Mouse (Mus musculus) heart, adult 8-10 months (tissue): Measurements from ENCODE around the gene Yif1a. TPM values are rescaled to one million over a fixed set of nuclear protein-coding genes. Genes with fewer than 3 reads are reported as not detected.

Source experiments
- DNase-seq: peaks from one replicate; pipeline ENCODE4 v3.0.0; 2022; ENCODE audit warnings: low spot score
- total RNA-seq, 4 experiments: library from RNA; stranded (reverse); gene quantifications; 2 replicates each; pipeline ENCODE4 v1.2.4; 2022

Gene Yif1a
- total RNA-seq, 4 experiments from 2014 or later: 104 to 113 (median 111) TPM

DNA sequence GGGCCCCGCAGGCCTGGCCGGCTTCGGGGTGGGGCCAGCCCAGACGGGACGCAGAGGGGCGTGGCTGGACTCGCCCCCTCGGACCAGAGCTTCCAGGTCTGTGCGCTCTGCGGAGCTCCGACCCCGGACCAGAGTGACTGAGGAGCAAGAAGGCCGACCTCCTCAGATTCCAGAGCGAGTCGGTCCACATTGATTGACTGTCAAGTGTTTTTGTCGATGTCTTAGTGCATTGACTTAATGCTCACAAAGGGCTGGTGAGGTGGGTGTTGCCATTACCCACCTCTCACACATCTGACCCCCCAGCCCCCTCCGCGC lies 30.0 kb downstream of the Yif1a start, which contains the start of gene Klc2:
TSS of gene Klc2 (minus strand) at position 177 of the 315 bp plus-strand sequence.
- no peak for DNase-seq

GRCm38 (mm10) chr19:5122492-5122891 lies 34.2 kb downstream of the Yif1a start:
- no peak for DNase-seq

GRCm38 (mm10) chr19:5123241-5123640 lies 34.9 kb downstream of the Yif1a start:
- DNase-seq: no peak

DNA sequence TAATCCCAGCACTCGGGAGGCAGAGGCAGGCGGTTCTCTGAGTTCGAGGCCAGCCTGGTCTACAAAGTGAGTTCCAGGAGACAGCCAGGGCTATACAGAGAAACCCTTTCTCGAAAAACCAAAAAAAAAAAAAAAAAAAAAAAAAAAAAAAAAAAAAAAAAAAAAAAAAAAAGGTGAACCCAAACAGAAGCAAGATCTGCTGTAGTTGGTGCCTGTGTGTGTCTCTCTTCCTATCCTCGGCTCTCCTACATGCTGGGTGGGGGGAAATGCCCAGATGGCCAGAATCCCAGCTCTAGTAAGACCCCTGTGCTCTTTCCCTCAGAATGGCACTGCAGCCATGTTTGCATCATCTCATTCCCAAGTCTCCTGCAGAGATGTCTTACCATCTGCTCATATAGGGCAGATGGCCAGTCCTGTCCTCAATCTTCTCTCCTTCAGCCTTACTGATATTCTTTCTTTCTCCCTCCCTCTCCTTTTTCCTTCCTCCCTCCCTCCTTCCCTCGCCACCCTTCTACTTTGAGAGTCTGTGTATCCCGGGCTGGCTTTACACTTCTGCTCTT lies 35.8 kb downstream of the Yif1a start:
- no peak for DNase-seq

- no peak for DNase-seq
Observed at GRCm38 (mm10) chr19:5129770-5130169, 41.4 kb downstream of the Yif1a start.

DNA sequence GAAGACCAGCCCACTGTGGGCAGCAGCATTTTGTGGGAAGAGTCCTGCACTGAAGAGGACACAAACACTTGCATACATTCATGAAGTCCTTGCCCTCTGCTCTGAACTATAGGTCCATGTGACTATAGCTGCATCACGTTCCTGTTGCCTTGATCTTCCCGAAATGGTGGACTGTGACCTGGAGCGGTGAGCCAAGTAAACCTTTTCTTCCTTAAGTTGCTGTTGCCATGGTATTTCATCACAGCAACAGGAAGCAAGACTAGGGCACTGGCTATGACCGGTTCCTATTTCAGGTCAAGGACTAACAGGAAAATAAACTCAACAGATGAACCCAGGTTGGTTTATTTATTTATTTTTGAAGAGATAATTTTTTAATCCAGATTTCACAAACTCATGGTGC lies 42.9 kb downstream of the Yif1a start:
- no peak for DNase-seq

DNA sequence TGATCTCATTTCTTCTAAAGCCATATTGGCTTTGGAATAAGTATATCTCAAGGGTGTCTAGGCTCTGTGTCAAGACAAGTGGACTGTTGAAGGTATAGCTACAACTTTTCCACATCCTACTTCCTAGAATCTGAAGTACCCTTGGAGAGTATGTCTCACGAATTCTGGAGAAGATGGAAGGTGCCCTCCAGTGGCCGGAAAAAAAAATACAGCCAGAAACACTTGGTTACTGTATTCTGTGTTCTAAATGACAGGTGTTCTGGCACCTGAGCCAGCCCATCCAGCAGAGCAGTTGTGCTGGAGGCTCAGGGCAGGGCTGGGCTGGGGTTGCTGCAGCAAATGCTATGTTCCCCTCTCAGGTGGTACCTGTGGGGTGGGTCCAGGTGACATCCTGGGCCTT lies 51.3 kb downstream of the Yif1a start:
- peak; percentile 37 for DNase-seq

Other genes with a start within 250 kb of the Yif1a start
- gene Ccs, start 249.2 kb upstream of the Yif1a start, total RNA-seq: 10 to 100 TPM; 22.2 to 32.1 (median 28.6) TPM
- gene Ccdc87, start 249.2 kb upstream of the Yif1a start, total RNA-seq: under 1 TPM in 2 of 4 experiments, not detected in 2; 0.09 to 0.14 TPM
- gene Ctsf, start 233.4 kb upstream of the Yif1a start, total RNA-seq: 10 to 100 TPM; 77.7 to 86.2 (median 81.6) TPM
- gene Actn3, start 210.6 kb upstream of the Yif1a start, total RNA-seq: 1 to 10 TPM; 2.0 to 4.3 (median 2.6) TPM
- gene Zdhhc24, start 209.9 kb upstream of the Yif1a start, total RNA-seq: 1 to 10 TPM; 2.8 to 4.2 (median 3.4) TPM
- gene Bbs1, start 181.9 kb upstream of the Yif1a start, total RNA-seq: 1 to 10 TPM; 2.6 to 3.2 (median 2.9) TPM
- 10 to 100 TPM; 17.0 to 20.0 (median 18.3) TPM for gene Dpp3, start 160.3 kb upstream of the Yif1a start, total RNA-seq
- 1 to 10 TPM; 3.8 to 7.6 (median 5.2) TPM for gene Peli3, start 145.4 kb upstream of the Yif1a start, total RNA-seq
- gene Mrpl11, start 126.4 kb upstream of the Yif1a start, total RNA-seq: 10 to 100 TPM; 62.8 to 74.0 (median 69.9) TPM
- under 1 TPM in 1 of 4 experiments, not detected in 3; 0.08 TPM for gene Npas4, start 98.2 kb upstream of the Yif1a start, total RNA-seq
- gene Slc29a2, start 64.7 kb upstream of the Yif1a start, total RNA-seq: 10 to 100 TPM in 2 of 4 experiments, 1 to 10 TPM in 2; 8.8 to 11.9 (median 10.6) TPM
- 10 to 100 TPM; 45.0 to 47.2 (median 45.6) TPM for gene B4gat1, start 49.7 kb upstream of the Yif1a start, total RNA-seq
- 1 to 10 TPM; 2.4 to 3.4 (median 2.6) TPM for gene AC124502.3, start 49.6 kb upstream of the Yif1a start, total RNA-seq
- 10 to 100 TPM; 13.0 to 17.6 (median 15.6) TPM for gene Brms1, start 47.2 kb upstream of the Yif1a start, total RNA-seq
- gene Rin1, start 38.1 kb upstream of the Yif1a start, total RNA-seq: 1 to 10 TPM in 3 of 4 experiments, under 1 TPM in 1; 0.79 to 2.6 (median 2.0) TPM
- gene Cd248, start 20.5 kb upstream of the Yif1a start, total RNA-seq: 1 to 10 TPM; 6.8 to 9.3 (median 8.7) TPM
- gene Tmem151a, start 3.0 kb upstream of the Yif1a start, total RNA-seq: 1 to 10 TPM; 2.1 to 3.9 (median 3.2) TPM
- under 1 TPM in 2 of 4 experiments, not detected in 2; 0.19 to 0.27 TPM for gene Cnih2, start 10.0 kb downstream of the Yif1a start, total RNA-seq
- gene Rab1b, start 18.5 kb downstream of the Yif1a start, total RNA-seq: 100 to 1,000 TPM; 185 to 214 (median 210) TPM
- 10 to 100 TPM; 52.1 to 60.3 (median 58.6) TPM for gene Klc2, start 30.0 kb downstream of the Yif1a start, total RNA-seq
- 10 to 100 TPM; 18.6 to 21.9 (median 20.8) TPM for gene Pacs1, start 184.6 kb downstream of the Yif1a start, total RNA-seq
- 100 to 1,000 TPM; 108 to 125 (median 119) TPM for gene Sf3b2, start 206.9 kb downstream of the Yif1a start, total RNA-seq
- 10 to 100 TPM; 22.3 to 32.9 (median 25.1) TPM for gene Gal3st3, start 209.8 kb downstream of the Yif1a start, total RNA-seq
- gene Catsper1, start 247.2 kb downstream of the Yif1a start, total RNA-seq: not detected